Mouse (Mus musculus) hindbrain, embryonic 16.5 days (tissue): ENCODE results near the gene Pard3b. TPM values are rescaled to one million over a fixed set of nuclear protein-coding genes. Genes with fewer than 3 reads are reported as not detected.

ENCODE experiments used
- ATAC-seq: fragments of 200-750 bp; cut with Nextera tagmentation; 2 replicates; pipeline ENCODE4 v1.8.0; 2017; ENCODE audit warnings: moderate TSS enrichment, moderate library complexity
- H3K27ac ChIP-seq: fragments of 300-500 bp; sonication (generic); 2 replicates; pipeline ENCODE4 v1.5.1; 2014; ENCODE audit warnings: low read depth, mild to moderate bottlenecking, control low read depth, low read length, moderate library complexity
- H3K27me3 ChIP-seq: fragments of 300-500 bp; sonication (generic); replicated peaks from 2 replicates; pipeline ENCODE4 v1.6.1; 2014; ENCODE audit warnings: low read length; ENCODE audit not compliant: control insufficient read depth, insufficient read depth
- H3K36me3 ChIP-seq: fragments of 300-500 bp; sonication (generic); 2 replicates; pipeline ENCODE4 v1.6.1; 2014; ENCODE audit warnings: mild to moderate bottlenecking, low read length, moderate library complexity, mixed read lengths; ENCODE audit not compliant: control insufficient read depth, insufficient read depth
- H3K4me1 ChIP-seq: fragments of 300-500 bp; sonication (generic); 2 replicates; pipeline ENCODE4 v1.6.1; 2014; ENCODE audit warnings: low read depth, low read length; ENCODE audit not compliant: control insufficient read depth, insufficient read depth
- H3K4me2 ChIP-seq: fragments of 300-500 bp; sonication (generic); 2 replicates; pipeline ENCODE4 v1.6.1; 2014; ENCODE audit warnings: mild to moderate bottlenecking, low read length, control low read depth, moderate library complexity
- H3K4me3 ChIP-seq: fragments of 300-500 bp; sonication (generic); 2 replicates; pipeline ENCODE4 v1.5.1; 2014; ENCODE audit warnings: mild to moderate bottlenecking, low read length, control low read depth, moderate library complexity
- H3K9ac ChIP-seq: fragments of 300-500 bp; sonication (generic); 2 replicates; pipeline ENCODE4 v1.6.1; 2014; ENCODE audit warnings: low read depth, mild to moderate bottlenecking, control low read depth, low read length, moderate library complexity
- H3K9me3 ChIP-seq: fragments of 300-500 bp; sonication (generic); 2 replicates; pipeline ENCODE4 v1.6.1; 2014; ENCODE audit warnings: mild to moderate bottlenecking, low read length, moderate library complexity; ENCODE audit not compliant: control insufficient read depth
- WGBS: fragments of 180-500 bp; shearing (Covaris S2); extraction: QIAGEN DNeasy Blood & Tissue Kit; methylation state at CpG from one replicate; pipeline ENCODE4 v1.1.7; 2014; 5-methylcytosine and 5-hydroxymethylcytosine counted together
- polyA plus RNA-seq: library from polyadenylated mRNA; unstranded; fragments of >200 nt; fragmentation: Nextera tagmentation; extraction: Ambion mirVana; gene quantifications from 2 replicates; pipeline ENCODE4 v1.2.1, GENCODE M21; 2015

Gene Pard3b
- polyA plus RNA-seq, 1 experiment from 2014 or later: 8.9 TPM

DNA sequence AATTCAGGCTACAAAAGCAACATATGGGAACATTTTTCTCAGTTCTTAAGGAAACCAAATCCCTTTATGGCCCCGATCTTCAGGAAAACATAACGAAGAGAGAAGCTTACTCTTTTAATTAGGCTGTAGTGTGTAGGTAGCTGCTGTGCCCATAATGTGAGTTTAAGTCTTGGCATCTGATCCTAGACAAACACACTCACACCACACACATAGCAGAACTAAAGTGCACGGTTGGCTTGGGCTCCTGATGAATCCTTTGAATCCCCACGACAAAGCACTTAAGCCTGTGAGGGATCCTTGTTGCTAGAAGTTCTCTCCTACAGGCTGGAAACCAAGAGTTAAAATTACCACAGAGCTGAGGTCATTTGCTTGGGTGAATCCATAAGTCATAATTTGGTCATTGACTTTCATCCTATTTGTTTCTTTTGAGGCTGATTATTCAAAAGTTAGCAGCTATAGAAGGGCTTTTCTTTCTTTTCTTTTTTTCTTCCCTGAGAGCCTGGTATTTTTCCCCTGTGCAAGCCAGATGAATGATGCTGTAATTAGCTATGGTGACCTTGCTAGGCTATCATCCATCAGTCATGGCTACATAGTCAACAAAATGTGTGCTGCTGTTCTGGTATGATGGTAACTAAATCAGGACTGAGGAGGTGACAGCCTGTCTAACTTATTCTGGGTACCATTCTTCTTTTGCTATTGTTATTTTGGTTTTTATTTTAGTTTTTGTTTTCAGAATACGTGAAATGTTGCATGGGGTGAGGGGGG is 378.1 kb downstream of the Pard3b start:
- H3K4me3 ChIP-seq: no peak overlapping the region
- H3K4me1 ChIP-seq: no peaks in the 10 kb centered on the region
- H3K27ac ChIP-seq: no peak overlapping the region
- 24% methylated on average over 5 of the region's 5 CpGs for WGBS
- no peak overlapping the region for H3K4me2 ChIP-seq
- no peak overlapping the region for H3K9ac ChIP-seq
- H3K36me3 ChIP-seq: no peaks in the 10 kb centered on the region
- no peaks in the 10 kb centered on the region for H3K9me3 ChIP-seq
- no peak for ATAC-seq
- H3K27me3 ChIP-seq: no peaks in the 10 kb centered on the region

DNA sequence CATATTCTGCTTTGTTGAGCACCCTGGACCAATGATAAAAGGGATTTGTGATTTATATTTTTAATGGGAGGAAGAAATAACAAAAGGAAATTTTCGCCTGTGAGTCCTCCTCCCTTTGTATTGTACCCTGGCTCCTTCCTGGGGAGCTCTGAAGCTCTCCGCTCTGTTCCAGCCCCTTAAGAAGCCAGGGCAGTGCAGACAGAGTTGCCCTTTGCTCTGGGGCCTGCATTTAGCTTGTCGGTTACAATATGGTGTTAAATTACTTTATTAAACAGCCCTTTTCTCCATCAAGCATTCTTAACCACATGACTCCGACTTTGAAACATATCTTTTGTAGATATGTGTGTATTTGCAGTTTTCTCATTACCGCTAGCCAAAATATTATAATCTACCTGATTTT is 379.7 kb downstream of the Pard3b start:
- no peak for ATAC-seq
- H3K27ac ChIP-seq: no peak overlapping the region
- H3K27me3 ChIP-seq: no peaks in the 10 kb centered on the region
- no peaks in the 10 kb centered on the region for H3K36me3 ChIP-seq
- no peaks in the 10 kb centered on the region for H3K4me1 ChIP-seq
- H3K9ac ChIP-seq: no peak overlapping the region
- no peaks in the 10 kb centered on the region for H3K9me3 ChIP-seq
- 36% methylated on average over 5 of the region's 5 CpGs for WGBS
- H3K4me3 ChIP-seq: no peak overlapping the region
- no peak overlapping the region for H3K4me2 ChIP-seq

DNA sequence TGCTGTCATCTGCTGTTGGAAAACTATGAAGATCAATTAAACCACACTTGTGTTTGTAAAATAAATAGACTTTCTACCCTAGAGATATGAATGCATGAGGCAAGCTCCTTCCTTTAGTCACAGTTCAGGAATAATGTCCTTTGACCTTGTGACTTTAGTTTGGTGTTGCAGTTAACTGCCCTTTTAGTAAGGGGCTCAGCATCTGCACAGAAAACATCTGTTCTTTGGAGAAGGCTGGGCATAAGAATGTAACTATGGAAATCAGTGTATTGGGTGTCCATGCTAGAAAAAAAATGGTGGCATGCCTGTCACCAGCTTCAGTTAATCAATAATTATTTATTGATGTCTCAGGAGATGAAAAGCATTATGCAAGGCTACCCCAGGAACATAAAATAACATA is 381.1 kb downstream of the Pard3b start:
- H3K36me3 ChIP-seq: no peaks in the 10 kb centered on the region
- no peak overlapping the region for H3K9ac ChIP-seq
- no peak overlapping the region for H3K27ac ChIP-seq
- H3K27me3 ChIP-seq: no peaks in the 10 kb centered on the region
- H3K4me3 ChIP-seq: no peak overlapping the region
- H3K9me3 ChIP-seq: no peaks in the 10 kb centered on the region
- H3K4me1 ChIP-seq: no peaks in the 10 kb centered on the region
- no peak overlapping the region for H3K4me2 ChIP-seq
- no peak for ATAC-seq

DNA sequence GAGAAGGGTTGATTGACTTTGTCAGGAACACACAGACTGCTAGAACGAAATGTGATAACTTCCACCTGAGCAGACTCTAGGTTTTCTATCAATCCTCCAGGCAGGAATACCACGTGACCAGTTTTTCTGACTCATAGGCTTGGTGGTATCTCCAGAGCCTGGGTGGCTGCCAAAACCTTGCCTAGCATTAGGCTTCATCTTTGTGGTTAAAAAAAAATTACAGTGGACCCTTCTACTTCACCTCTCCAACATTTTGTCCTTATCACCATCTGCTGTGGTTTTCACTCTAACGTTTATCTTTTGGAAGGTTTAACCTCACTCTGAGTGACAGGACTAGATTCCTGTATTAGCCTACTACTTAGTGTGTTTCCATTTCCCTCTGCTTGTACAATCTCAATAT is 403.1 kb downstream of the Pard3b start:
- Histone ChIP-seq H3K36me3 (no peaks in the 10 kb centered on the region), H3K4me3 (no peak overlapping the region), H3K9ac (no peak overlapping the region), H3K9me3 (no peaks in the 10 kb centered on the region), H3K27ac (no peak overlapping the region), H3K27me3 (no peaks in the 10 kb centered on the region), H3K4me1 (no peaks in the 10 kb centered on the region), H3K4me2 (no peak overlapping the region)
- ATAC-seq: no peak
- 85% methylated on average over 3 of the region's 3 CpGs for WGBS

DNA sequence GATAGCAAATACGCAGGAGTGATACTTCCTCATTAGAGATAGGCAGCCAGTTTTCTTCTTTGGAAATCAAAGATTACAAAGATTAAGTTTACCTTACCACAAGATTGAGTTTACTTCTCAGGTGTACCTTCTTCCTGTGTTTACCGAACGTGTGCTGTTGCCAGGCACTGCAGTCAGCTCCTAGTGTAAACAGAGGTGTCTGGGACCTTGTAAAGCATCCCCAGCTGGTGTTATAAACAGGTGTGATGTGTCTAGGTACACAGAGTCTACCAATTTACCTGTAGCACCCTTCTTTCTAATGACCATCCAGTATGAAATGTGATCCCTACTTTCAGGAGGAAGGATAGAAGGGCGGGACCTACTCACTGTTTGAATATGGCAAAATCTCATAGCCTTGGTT is 410.0 kb downstream of the Pard3b start:
- Histone ChIP-seq H3K4me1 (no peaks in the 10 kb centered on the region), H3K9me3 (no peaks in the 10 kb centered on the region), H3K36me3 (no peaks in the 10 kb centered on the region), H3K9ac (no peak overlapping the region), H3K27ac (no peak overlapping the region), H3K4me2 (no peak overlapping the region), H3K27me3 (no peaks in the 10 kb centered on the region), H3K4me3 (no peak overlapping the region)
- WGBS: 86% methylated on average over 4 of the region's 4 CpGs
- no peak for ATAC-seq

DNA sequence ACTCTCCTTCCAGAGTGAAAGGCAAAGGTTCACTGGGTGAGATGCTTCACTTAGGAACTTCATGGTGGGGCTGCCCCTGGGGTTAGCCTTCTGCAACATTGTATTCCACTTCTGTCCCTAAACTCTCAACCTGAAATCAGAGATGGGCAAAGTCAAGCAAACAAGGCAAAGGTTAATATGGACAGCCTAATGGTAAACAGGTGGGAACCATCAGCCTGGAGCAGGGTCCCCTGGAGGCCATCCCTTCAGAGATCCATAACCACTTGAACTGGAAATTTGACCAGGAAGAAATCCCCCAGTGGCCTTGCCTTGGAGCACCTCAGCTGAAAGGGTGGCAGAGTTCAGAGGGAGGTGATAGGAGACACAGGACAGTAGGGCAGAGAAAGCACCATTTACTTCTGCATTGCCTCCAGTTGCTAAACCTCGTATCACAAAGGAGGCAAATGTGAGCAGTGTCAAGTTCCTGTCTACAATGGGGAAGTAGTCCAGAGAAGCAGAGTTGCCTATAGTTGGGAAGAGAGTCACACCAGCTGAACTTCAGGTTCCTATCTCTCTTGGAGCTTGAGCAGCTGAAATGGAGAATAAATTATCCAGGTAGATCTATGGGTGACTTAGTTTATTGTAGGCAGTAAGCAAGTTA is 412.7 kb downstream of the Pard3b start:
- Histone ChIP-seq H3K4me1 (no peaks in the 10 kb centered on the region), H3K36me3 (no peaks in the 10 kb centered on the region), H3K9ac (no peak overlapping the region), H3K4me3 (no peak overlapping the region), H3K4me2 (no peak overlapping the region), H3K9me3 (no peaks in the 10 kb centered on the region), H3K27me3 (no peaks in the 10 kb centered on the region), H3K27ac (no peak overlapping the region)
- no peak for ATAC-seq
- 57% methylated on average over 1 of the region's 1 CpGs for WGBS

DNA sequence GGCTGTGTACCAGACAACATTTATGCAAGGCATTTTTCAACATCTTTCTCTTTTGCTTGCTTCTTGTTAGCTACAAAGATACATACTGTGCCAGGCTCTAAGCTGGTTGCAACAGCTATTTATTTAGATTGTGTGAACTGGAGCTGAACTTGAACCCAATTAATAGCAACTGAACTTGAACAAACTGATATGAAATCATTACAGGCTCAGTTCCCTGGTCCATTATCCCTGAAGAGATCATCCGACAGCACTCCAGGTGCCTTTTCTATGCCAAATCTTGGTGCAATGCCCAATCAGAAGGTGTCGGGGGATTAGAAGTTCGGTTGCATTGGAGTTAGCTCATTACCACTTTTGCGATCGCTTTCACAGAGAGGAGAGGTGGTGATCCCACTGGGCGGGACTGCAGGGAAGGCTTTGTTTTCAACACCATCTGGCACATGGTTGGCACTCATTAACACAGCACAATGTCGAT is 414.6 kb downstream of the Pard3b start:
- WGBS: 25% methylated on average over 7 of the region's 7 CpGs
- Histone ChIP-seq H3K27me3 (no peaks in the 10 kb centered on the region), H3K36me3 (no peaks in the 10 kb centered on the region), H3K4me2 (no peak overlapping the region), H3K4me3 (no peak overlapping the region), H3K4me1 (no peaks in the 10 kb centered on the region), H3K27ac (no peak overlapping the region), H3K9ac (no peak overlapping the region), H3K9me3 (no peaks in the 10 kb centered on the region)
- peak; percentile 70 for ATAC-seq

DNA sequence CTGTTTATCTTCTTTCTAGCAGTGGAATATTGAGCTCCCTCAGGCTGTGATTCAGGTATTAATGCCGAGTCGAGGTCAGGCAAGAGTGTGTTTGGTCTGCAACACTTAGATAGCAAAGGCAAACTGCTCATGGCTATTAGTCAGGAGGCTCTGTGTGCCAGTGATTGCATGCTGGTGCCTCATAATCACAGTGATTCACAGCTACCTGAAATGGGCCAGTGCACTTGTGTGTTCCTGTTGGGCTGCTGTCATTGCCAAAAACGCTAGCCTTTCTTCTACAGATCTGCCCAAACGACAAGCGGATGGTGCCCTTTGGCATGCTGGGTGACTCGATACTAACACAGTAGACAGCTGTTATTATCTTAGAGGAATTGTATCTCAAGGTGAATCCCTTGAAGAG is 416.7 kb downstream of the Pard3b start:
- WGBS: 73% methylated on average over 6 of the region's 6 CpGs
- no peaks in the 10 kb centered on the region for H3K9me3 ChIP-seq
- H3K4me2 ChIP-seq: no peak overlapping the region
- H3K9ac ChIP-seq: no peak overlapping the region
- no peak overlapping the region for H3K27ac ChIP-seq
- no peak for ATAC-seq
- H3K4me1 ChIP-seq: no peaks in the 10 kb centered on the region
- no peak overlapping the region for H3K4me3 ChIP-seq
- H3K36me3 ChIP-seq: no peaks in the 10 kb centered on the region
- no peaks in the 10 kb centered on the region for H3K27me3 ChIP-seq

DNA sequence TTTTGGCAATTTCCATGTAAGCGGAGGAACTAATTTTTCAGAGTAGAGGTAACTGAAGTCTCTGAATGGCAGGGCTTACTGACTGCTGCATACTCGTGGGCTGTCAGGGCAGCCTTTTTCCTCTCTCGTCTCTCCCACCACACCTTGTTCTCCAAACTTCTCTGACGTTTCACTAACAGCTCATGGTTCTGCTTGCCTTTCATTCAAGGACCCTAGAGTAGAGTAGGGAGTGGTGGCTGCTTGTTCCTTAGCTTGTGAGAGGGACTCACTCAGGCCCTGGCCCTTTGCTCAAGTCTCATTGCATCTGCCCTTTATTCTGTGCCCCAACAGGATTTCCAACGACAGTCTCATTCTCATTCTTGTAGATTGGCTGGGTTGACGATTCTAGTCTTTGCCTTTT is 432.0 kb downstream of the Pard3b start:
- ATAC-seq: no peak
- H3K27ac ChIP-seq: no peak overlapping the region
- H3K36me3 ChIP-seq: no peaks in the 10 kb centered on the region
- no peak overlapping the region for H3K4me2 ChIP-seq
- H3K9me3 ChIP-seq: peaks cover 3% of the 10 kb centered on the region; the same call in 1 of the 2 replicates
- H3K4me3 ChIP-seq: no peak overlapping the region
- H3K4me1 ChIP-seq: no peaks in the 10 kb centered on the region
- H3K9ac ChIP-seq: no peak overlapping the region
- no peaks in the 10 kb centered on the region for H3K27me3 ChIP-seq
- WGBS: 76% methylated on average over 6 of the region's 6 CpGs
